Mouse (Mus musculus): ENCODE measurements at regions not wholly inside any gene's neighbourhood (a gene's known extent, or its start where the extent isn't known, plus 50 kb on each side); places are given as distances from the start of the nearest gene placed in this dataset.

GRCm38 (mm10) chr19:15663659-15664255 is 283.4 kb downstream of the Psat1 start:
- TF ChIP-seq GATA1 (IDR thresholded peaks at IDR 0.05; ENCODE audit: borderline replicate concordance, low read length): no peak
- TF ChIP-seq FLI1 (IDR thresholded peaks at IDR 0.05; ENCODE audit: low read length): no peak
- Histone ChIP-seq H3K27me3 (replicated peaks) (no peaks in the 10 kb centered on the region), H3K36me3 (replicated peaks; ENCODE audit: low read length) (no peaks in the 10 kb centered on the region), H3K4me3 (replicated peaks) (no peak overlapping the region), H3K4me1 (no peaks in the 10 kb centered on the region), H3K9me3 (no peaks in the 10 kb centered on the region)

GRCm38 (mm10) chr19:15658611-15659010 is 288.5 kb downstream of the Psat1 start:
- no peaks in the 10 kb centered on the region for H3K9me3 ChIP-seq
- no peak overlapping the region for H3K4me3 ChIP-seq (replicated peaks)
- no peaks in the 10 kb centered on the region for H3K4me1 ChIP-seq
- no peaks in the 10 kb centered on the region for H3K27me3 ChIP-seq (replicated peaks)
- H3K36me3 ChIP-seq (replicated peaks; ENCODE audit: low read length): no peaks in the 10 kb centered on the region
- no peak for TF ChIP-seq GATA1 (IDR thresholded peaks at IDR 0.05; ENCODE audit: borderline replicate concordance, low read length)
- TF ChIP-seq FLI1 (IDR thresholded peaks at IDR 0.05; ENCODE audit: low read length): no peak

GRCm38 (mm10) chr19:15657846-15658245 is 289.3 kb downstream of the Psat1 start:
- H3K36me3 ChIP-seq (replicated peaks; ENCODE audit: low read length): no peaks in the 10 kb centered on the region
- H3K9me3 ChIP-seq: no peaks in the 10 kb centered on the region
- H3K4me3 ChIP-seq (replicated peaks): no peak overlapping the region
- TF ChIP-seq FLI1 (IDR thresholded peaks at IDR 0.05; ENCODE audit: low read length) (no peak), GATA1 (IDR thresholded peaks at IDR 0.05; ENCODE audit: borderline replicate concordance, low read length) (no peak)
- H3K27me3 ChIP-seq (replicated peaks): no peaks in the 10 kb centered on the region
- H3K4me1 ChIP-seq: no peaks in the 10 kb centered on the region

GRCm38 (mm10) chr19:15649368-15649767 is 297.8 kb downstream of the Psat1 start:
- no peaks in the 10 kb centered on the region for H3K9me3 ChIP-seq
- no peaks in the 10 kb centered on the region for H3K27me3 ChIP-seq (replicated peaks)
- no peak for TF ChIP-seq GATA1 (IDR thresholded peaks at IDR 0.05; ENCODE audit: borderline replicate concordance, low read length)
- no peak for TF ChIP-seq FLI1 (IDR thresholded peaks at IDR 0.05; ENCODE audit: low read length)
- H3K36me3 ChIP-seq (replicated peaks; ENCODE audit: low read length): no peaks in the 10 kb centered on the region
- H3K4me3 ChIP-seq (replicated peaks): no peak overlapping the region
- H3K4me1 ChIP-seq: no peaks in the 10 kb centered on the region

- Histone ChIP-seq H3K4me3 (replicated peaks) (peak overlapping the region; percentile 12), H3K36me3 (replicated peaks; ENCODE audit: low read length) (no peaks in the 10 kb centered on the region), H3K27me3 (replicated peaks) (no peaks in the 10 kb centered on the region), H3K4me1 (no peaks in the 10 kb centered on the region), H3K9me3 (no peaks in the 10 kb centered on the region)
- TF ChIP-seq FLI1 (IDR thresholded peaks at IDR 0.05; ENCODE audit: low read length): no peak
- no peak for TF ChIP-seq GATA1 (IDR thresholded peaks at IDR 0.05; ENCODE audit: borderline replicate concordance, low read length)
These were observed 299.8 kb downstream of the Psat1 start for GRCm38 (mm10) chr19:15647313-15647712.

- Histone ChIP-seq H3K4me3 (replicated peaks) (no peak overlapping the region), H3K36me3 (replicated peaks; ENCODE audit: low read length) (no peaks in the 10 kb centered on the region), H3K9me3 (no peaks in the 10 kb centered on the region), H3K4me1 (no peaks in the 10 kb centered on the region), H3K27me3 (replicated peaks) (no peaks in the 10 kb centered on the region)
- TF ChIP-seq FLI1 (IDR thresholded peaks at IDR 0.05; ENCODE audit: low read length): no peak
- TF ChIP-seq GATA1 (IDR thresholded peaks at IDR 0.05; ENCODE audit: borderline replicate concordance, low read length): no peak
These were observed 302.4 kb downstream of the Psat1 start for GRCm38 (mm10) chr19:15644786-15645185.

GRCm38 (mm10) chr19:15617233-15617915 is 329.8 kb downstream of the Psat1 start:
- TF ChIP-seq GATA1 (IDR thresholded peaks at IDR 0.05; ENCODE audit: borderline replicate concordance, low read length): no peak
- TF ChIP-seq FLI1 (IDR thresholded peaks at IDR 0.05; ENCODE audit: low read length): no peak
- Histone ChIP-seq H3K4me3 (replicated peaks) (no peak overlapping the region), H3K27me3 (replicated peaks) (no peaks in the 10 kb centered on the region), H3K9me3 (no peaks in the 10 kb centered on the region), H3K36me3 (replicated peaks; ENCODE audit: low read length) (no peaks in the 10 kb centered on the region), H3K4me1 (no peaks in the 10 kb centered on the region)

GRCm38 (mm10) chr19:15614648-15615561 is 332.2 kb downstream of the Psat1 start:
- TF ChIP-seq FLI1 (IDR thresholded peaks at IDR 0.05; ENCODE audit: low read length): no peak
- TF ChIP-seq GATA1 (IDR thresholded peaks at IDR 0.05; ENCODE audit: borderline replicate concordance, low read length): no peak
- Histone ChIP-seq H3K4me3 (replicated peaks) (no peak overlapping the region), H3K27me3 (replicated peaks) (no peaks in the 10 kb centered on the region), H3K9me3 (no peaks in the 10 kb centered on the region), H3K36me3 (replicated peaks; ENCODE audit: low read length) (no peaks in the 10 kb centered on the region), H3K4me1 (no peaks in the 10 kb centered on the region)

- TF ChIP-seq FLI1 (IDR thresholded peaks at IDR 0.05; ENCODE audit: low read length) (no peak), GATA1 (IDR thresholded peaks at IDR 0.05; ENCODE audit: borderline replicate concordance, low read length) (no peak)
These were observed 335.9 kb downstream of the Psat1 start for GRCm38 (mm10) chr19:15611137-15611758.

More at GRCm38 (mm10) chr19:15611137-15611758, 335.9 kb downstream of the Psat1 start:
- H3K36me3 ChIP-seq (replicated peaks; ENCODE audit: low read length): no peaks in the 10 kb centered on the region
- H3K4me3 ChIP-seq (replicated peaks): no peak overlapping the region
- no peaks in the 10 kb centered on the region for H3K27me3 ChIP-seq (replicated peaks)
- H3K9me3 ChIP-seq: no peaks in the 10 kb centered on the region
- H3K4me1 ChIP-seq: no peaks in the 10 kb centered on the region

Measured in megakaryocyte, embryonic 14.5 days (primary cell).